Mouse (Mus musculus) T-cell, adult 2 months (primary cell): ENCODE data around the gene Hmcn2.

Experiments
- DNase-seq: peaks from one replicate; pipeline ENCODE4 v3.0.0; 2022; ENCODE audit warnings: low spot score

Gene Hmcn2

DNA sequence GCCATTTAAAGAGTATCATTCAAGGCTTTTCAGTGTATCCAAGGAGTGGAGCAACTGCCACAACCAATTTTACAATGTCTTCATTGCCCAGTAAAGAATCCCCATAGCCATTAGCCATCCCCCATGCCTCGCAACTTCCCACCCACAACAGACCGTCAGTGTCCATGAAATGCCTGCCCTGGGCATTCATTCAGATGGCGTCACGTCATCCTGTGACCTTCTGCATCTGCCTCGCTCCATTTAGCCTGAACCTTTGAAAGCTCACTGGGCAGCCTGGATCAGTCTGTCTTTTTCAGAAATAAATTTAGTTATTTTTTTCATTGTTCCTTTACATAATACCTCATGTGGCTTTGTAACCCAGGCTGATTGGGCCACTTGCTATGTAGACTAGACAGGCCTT is 103.8 kb downstream of the Hmcn2 start:
- DNase-seq, result no peak

DNA sequence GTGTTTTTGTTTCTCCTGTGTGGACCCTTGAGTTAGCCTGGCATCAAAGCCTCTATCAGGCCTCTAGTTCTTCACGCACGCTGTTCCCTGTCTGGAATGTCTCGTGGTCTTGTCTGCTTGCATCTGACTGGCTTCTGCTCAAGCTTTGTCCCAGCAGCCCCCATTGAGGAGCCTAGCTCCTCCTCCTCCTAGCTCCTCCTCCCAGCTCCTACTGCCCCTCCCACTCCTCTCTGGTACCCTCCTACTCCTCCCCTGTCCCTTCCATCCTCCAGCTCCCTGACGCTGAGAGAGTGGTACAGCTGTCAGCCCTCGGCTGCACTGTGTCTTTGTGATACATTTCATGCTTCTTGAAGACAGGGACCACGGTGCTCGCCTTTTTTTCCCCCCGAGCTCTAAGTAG is 104.4 kb downstream of the Hmcn2 start:
- no peak for DNase-seq

DNA sequence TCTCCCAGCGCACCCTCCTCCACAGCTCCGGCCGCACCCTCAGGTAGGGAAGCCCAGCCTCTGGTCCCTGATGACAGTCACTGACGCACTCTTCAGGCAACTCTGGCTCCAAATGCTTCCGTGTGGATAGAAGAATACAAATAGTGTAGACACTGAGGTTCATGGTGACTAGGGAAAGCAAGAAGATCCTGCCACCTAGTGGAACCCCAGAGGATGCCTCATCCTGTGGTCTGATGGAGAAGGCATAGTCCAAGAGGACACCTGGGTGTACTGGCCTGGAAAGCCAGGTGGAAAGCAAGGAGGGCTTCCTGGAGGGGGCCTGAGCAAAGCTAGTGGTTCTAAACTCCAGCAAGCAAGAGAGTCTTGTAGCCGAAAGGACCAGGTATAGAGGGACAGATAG is 106.7 kb downstream of the Hmcn2 start:
- DNase-seq, result no peak

DNA sequence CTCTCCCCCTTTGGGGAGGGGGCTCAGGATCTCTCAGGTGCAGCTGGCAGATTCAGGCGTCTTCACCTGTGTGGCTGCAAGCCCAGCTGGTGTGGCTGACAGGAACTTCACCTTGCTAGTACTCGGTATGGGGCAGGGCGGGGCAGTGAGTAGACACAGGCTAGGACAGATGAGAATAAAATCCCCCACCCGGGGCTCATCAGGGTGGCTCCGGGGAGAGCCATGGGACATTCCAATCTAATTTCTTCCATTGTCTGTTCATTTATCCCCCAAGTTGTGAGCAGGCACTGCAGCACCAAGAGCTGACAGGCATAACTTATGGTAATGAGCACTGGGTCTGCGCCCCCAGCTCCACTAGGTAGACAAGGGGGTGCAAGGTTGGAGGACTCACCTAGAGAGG is 108.4 kb downstream of the Hmcn2 start:
- DNase-seq, result no peak

DNA sequence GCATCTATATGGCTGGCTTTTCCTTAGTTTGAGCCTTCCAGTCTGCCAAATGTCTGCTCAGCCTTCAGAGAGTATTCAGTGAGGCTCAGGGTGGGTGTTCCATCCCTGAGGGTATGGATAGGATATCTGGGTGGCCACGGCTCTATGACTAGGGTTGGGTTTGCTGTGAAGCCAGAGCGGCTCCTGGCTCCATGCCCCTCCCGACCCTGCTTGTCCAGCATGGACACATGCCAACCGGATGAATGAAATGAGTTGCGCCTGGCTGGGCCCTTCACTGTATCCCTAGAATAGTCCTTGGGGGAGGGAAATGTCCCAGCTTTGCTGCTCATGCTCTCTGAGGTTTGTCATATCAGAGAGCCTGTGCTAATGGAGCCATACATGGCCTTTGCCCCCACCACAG is 117.3 kb downstream of the Hmcn2 start:
- DNase-seq, result no peak

DNA sequence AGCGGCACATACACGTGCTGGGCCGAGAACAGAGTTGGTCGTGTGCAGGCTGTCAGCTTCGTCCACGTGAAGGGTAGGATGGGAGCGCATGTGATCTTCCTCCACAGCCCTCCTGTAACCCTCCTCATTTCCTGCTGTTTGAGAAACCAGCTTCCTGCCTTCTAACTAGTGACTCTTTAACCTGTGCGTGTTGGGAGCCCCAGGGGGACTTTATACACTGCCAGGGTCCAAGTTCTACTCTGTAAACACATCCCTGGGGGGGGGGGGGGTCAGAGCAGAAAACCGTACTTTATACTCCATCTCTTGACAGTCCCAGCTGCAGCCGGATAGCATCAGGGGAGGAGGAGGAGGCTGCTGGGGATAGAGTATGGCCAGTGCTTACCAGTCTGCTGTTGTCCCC is 120.5 kb downstream of the Hmcn2 start:
- DNase-seq, result no peak

DNA sequence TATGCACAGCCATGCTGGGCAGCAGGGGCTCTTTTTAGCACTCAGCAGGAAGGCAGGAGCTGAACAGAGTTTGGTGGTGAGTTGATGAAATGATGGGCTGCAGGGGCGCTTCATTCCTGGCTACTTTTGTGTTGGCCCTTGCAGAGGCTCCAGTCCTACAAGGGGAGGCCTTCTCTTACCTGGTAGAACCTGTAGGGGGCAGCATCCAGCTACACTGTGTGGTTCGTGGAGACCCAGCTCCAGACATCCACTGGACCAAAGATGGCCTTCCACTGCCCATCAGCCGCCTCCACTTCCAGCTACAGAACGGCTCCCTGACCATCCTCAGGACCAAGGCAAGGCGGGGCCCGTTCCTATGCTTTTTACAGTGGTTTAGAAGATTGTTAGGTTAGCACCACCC is 121.4 kb downstream of the Hmcn2 start:
- DNase-seq, result peak; percentile 46

DNA sequence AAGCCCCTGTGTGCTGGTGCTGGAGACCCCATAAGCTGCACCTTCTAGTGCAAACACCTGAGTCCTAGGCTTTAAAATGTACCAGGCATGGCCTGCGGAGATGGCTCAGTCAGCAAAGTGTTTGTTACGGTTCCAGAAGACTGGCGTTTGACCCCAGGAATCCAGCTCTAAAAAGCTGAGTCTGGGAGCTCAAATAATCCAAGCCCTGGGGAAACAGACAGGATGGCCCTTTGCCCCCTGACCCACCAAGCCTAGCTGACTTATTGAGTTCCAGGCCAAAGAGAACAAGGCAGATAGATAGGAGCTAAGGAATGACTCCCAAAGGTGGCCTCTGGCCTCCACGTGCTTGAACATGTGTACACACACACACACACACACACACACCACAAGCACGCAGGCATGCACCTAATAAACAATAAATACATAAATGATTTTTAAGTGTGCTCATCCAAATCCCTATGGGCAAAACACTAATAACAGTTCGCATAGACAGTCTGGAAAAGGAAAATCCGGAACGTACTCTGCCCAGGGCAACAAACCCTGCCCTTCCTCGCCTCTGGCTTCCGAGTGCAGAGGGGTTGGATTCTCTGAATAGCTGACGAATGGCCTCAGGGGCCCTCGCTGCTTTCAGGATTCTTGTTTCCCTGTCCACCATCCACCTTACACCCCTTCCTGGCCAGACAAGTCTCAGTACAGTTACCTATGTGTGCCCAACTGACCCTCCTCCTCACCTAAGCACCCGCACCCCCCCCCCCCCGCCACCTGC is 123.4 kb downstream of the Hmcn2 start:
- no peak for DNase-seq

DNA sequence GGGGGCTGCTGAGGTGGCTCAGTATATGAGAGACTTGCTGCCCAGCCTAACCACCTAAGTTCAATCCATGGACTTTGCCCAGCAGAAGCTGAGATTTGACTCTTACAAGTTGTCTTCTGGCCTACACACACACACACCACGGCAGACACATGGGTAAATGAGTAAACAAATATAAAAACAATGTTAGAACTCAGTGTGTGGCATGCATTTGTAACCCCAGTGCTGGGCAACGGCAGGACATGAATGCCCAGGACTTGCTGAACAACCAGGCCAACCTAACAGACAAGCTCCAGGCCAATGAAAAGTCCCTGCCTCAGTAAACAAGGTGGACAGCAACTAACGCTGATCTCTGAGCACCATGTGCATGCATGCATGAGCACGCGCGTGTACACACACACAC is 125.4 kb downstream of the Hmcn2 start:
- no peak for DNase-seq

DNA sequence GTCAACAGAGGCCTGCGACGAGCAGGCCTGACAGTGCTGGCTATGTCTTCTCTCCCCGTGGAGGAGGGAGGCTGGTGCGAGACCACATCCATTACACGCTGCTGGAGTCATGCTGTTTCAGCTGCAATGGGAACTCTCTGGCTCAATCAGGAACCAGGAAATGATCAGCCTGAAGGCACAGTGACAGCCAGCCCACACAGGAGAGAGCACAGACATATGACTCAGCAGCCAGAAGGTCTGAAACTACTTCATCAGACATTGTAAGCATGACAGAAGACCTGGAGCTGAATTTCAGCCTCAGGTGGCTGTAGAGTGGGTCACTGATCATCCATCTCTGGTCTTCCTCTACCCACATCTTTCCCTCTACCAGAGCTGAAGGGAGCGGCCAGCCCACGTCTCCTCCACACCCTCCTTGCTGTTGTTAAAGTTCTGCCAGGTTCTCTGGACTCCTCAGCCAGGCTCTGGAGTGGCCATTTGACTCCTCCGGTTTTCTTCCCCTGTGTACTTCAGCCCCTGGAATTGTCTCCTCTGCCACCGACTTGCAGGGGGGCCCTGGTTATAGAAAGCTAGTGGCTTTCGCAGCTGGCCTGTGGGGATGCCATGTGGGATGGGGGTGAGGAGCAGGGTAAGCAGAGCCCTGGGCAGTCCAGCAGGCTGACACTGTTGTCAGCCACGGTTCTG is 128.4 kb downstream of the Hmcn2 start:
- no peak for DNase-seq

DNA sequence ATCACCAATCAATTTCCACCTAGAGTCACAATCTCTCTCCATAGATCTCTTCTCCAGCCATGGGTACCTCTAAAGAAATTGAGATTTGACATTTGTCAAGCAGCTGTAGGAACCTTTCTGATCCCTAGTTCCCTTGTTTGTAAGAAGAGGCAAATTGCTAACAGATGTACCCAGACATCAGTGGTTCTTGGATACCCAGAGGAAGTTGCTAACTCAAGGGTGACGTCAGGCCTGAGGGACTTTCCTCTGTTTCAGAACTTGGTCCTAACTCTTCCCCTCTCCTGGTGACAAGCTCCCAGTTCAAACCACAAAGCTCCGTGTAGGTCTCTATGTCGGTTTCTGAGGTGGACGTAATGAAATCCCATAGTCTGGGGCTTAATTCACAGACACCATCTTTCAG is 131.8 kb downstream of the Hmcn2 start:
- no peak for DNase-seq

DNA sequence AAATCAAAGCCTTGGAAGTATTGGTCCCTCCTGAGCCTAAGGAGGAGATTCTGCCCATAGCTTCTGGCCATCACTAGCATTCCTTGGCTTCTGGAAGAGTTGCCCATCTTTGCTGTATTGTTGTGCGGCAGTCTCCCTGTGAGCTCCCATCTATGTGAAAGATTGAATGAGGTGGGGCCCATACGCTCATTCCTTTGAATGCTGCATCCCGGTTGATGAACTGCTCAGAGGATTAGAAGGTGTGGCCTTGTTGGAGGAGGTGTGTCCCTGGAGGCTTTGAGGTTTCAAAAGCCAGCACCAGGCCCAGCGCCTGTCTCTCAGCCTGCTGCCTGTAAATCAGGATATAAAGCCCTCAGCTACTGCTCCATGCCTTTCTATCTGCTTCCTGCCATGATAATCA is 132.2 kb downstream of the Hmcn2 start:
- DNase-seq, result no peak

DNA sequence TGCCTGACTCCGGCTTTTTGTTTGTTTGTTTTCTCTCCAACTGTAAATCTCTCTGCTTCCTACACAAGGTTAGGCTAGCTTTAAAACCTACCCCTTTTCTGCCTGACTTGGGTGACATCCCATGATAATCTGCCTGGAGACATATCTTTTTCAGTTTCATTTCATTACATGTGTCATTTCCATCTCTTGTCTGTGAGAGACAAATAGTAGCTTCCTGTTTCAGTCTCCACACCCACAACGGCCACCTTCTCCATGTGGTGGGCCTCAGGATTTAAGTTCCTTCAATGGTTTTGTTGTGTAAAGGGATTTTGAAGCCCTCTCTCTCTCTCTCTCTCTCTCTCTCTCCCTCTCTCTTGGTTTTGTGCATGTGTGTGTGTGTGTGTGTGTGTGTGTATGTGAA is 133.3 kb downstream of the Hmcn2 start:
- no peak for DNase-seq

DNA sequence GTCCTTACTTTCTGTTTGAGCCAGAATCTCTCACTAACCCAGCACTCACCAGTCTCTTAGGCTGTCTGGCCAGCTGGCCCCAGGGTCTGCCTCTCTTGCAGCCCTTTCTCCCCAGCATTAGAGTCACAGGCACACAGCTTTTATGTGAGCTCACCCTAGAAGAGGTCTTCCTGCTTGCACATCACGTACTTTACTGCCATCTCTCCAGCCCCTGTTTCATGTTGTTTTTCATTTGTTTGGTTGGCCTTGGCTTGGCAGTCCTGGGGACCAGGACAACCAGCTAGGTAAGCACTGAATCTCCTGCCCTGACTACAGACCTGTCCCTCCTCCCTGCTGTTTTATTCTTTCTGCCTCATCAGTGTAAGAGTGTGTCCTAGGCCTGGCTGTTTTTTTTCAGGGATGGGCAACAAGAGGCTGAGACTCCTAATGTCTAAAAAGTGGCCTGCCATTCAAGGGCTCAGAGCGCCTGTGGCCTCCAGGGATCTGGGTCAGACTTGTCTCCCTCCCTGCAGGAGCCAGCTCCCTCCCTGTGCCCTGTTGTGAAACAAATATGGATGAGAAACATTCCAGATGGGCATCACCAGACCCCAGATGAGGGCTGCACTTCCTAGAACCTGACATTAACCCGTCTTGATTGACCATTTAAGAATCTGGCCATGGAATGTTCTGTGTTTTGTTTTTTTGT is 134.7 kb downstream of the Hmcn2 start:
- DNase-seq, result no peak

DNA sequence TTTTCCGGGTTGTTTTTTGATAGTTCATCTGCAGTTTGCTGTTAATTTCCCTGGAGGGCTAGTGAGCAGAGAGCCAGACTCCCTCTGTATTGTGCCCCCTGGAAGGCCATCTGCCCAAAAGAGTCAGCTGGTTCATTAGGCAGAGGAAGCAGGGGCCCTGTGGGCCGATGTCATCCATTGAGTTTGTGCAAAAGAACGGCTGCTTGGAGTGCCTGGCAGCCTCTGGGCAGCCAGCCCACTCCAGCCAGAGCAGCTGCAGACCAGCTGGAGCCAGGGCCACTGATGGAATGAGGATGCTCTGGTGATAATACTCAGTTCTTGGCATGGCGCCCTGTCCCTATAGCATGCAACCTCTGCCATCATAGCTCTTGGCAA is 135.2 kb downstream of the Hmcn2 start:
- DNase-seq, result no peak

DNA sequence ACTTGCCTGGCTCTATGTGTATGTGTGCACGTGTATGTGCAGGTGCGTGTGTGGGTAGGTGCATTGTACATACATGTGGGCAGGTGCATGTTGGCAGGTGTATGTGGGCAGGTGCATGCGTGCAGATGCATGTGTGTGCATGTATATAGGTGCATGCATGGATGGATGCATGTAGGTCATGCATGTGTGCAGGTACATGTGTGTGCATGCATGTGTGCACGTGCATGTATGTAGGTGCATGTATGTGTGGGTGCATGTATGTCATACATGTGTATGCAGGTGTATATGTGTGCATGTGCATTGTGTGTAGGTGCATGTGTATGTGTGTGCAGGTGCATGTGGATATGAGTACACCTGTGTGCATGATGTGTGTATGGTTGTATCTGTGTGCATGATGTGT is 135.7 kb downstream of the Hmcn2 start:
- DNase-seq, result no peak

DNA sequence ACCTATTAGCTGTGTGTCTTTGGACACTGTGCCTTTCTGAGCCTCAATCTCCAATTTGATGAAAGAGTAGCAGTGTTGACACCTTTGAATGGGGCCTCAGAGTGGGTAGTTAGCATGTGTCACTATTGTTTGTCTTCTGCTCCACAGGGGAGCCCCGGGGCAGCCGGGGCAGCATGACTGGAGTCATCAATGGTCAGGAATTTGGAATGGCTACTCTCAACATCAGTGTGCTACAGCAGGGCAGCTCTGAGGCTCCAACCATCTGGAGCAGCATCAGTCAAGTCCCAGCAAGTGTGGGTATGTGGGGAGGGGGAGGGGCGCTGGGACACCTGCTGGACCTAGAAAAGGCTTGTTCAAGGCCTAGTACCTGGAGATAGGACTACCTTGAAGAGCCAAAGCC is 136.4 kb downstream of the Hmcn2 start:
- no peak for DNase-seq

DNA sequence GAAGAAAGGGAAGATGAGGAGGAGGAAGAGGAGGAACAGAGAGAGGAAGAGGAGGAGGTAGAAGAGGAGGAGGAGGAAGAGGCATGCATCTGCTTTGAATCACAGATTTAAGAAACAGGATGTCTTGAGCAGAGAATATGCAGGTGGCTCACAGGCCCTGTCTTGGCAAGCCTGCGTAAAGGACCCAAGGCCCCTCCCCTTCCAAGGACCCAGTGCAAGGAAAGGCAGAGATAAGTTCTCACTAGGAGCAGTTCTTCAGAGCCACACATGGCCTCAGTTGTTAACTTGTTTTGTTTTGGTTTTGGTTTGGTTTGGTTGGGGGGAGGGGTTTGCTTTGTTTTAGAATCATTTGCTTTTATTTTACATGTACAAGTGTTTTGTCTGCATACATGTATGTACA is 137.3 kb downstream of the Hmcn2 start:
- DNase-seq, result no peak

DNA sequence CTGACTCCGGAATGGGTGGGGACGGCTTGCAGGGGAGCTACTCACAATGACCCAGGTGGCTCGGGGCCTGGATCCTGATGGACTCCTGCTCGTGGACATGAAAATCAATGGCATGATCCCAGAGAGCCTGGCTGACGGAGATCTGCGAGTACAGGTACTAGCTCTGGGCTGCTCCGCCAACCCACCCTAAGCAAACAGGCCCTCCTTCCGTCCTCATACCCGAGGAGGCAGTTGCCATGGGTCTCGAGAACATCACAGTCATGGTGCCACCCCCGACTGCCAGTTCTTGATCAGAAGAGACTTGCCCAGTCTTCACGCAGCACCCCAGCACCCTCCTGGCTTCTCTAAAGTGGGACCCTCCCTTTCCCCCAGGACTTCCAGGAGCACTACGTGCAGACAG is 138.8 kb downstream of the Hmcn2 start:
- DNase-seq, result no peak

DNA sequence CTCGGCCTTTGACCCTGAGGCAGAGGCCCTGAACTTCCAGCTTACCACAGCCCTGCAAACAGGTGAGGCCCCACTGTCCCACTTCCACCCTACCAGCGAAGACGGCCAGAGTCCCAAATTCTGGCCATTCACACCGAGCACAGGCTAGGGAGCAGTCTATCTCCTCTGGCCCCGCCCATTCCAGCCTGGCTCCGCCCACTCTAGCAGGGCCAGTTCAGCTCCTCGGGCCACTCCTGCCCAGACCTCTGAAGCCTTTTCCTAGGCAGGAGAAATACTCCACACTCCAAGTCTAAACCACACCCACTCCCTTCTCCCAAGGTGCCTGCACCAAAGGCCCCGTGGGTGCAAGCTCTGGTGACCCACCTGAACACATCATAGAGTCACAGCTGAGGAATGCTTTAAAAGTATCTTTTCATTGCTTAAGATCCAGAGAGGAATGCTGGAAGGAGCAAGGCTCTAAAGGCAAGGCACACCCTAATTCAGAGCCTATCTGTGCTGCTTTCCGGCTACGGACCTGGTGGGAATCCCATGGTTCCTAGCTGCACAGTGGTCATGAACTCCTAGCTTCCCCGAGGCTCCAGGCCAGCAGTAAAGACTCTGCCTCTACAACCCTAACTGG is 139.5 kb downstream of the Hmcn2 start:
- DNase-seq, result no peak

DNA sequence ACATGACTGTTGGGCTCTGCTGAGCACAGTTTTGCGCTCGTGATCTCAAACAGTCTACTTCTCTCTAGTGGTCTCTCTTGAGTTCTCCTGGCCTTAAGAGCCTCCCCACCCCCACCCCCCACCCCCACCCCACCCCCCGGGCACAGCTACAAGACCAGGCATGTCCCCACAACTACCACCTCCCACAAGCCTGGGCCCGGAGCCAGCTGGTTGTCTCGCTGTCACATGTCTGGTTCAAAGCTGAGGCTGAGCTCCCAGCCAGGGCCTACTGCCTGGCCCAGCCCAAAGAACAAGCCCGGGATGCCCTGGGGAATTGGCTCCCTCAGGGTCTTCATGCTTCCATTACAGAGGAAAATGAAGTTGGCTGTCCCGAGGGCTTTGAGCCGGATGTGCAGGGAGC is 140.1 kb downstream of the Hmcn2 start:
- DNase-seq, result no peak

DNA sequence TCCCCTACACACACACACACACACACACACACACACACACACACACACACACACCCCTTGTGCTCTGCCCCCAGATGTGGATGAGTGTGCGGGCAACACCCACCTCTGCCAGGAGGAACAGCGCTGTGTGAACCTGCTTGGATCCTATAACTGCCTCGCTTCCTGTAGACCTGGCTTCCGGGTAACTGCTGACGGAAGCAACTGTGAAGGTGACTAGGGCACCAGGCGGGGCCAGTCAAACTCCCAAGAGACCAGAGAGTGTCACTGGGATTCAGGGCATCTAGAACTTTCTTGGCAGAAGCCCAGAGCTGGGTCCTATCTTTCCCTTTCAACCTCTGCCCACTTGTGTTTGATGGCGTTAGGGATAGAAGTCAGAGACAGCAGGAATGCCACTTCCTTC is 141.2 kb downstream of the Hmcn2 start:
- peak; percentile 34 for DNase-seq

DNA sequence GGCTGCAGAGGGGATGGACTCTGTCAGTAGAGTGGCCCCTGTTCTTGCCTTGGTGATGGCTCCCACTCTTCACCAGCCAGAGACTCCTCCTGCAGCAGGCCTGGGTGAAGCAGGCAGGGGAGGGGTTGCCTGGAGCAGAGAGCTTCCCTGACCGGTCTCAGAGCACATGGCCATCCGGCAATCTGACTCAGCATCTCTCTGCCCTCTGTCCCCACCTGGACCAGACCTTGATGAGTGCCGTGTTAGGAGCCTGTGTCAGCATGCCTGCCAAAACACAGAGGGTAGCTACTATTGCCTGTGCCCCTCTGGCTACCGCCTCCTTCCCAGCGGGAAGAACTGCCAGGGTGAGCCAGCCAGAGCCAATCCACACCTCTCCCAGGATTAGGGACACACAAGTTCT is 144.2 kb downstream of the Hmcn2 start:
- no peak for DNase-seq
